Mouse (Mus musculus): ENCODE measurements around the gene Slc24a2. TPM values are rescaled to one million over a fixed set of nuclear protein-coding genes. Genes with fewer than 3 reads are reported as not detected.

Slc24a2 gene
- polyA plus RNA-seq, 1 experiment from 2014 or later: not detected

DNA sequence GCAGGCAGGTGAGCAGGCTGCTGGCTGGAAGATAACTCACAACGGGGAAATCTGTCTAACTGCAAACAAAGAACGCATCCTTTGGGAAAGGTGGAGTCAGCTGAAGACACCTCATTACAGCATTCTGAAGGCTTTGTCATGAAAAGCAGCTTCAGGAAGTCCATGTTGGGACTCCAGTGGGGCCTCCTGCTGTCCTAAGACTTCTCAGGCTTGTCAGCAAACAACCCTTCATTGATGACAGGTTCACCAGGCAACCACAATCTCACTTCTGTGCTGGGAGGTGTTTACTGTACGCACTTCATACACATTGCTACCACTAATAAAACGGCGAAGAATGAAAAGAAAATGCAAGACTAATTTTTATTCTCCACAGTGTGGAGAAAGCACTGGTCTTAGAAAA is 165.1 kb downstream of the Slc24a2 start:
- no peak overlapping the region for H3K4me2 ChIP-seq (ENCODE audit: low read depth, low read length)
- H3K4me3 ChIP-seq (ENCODE audit: low read depth, low read length): no peak overlapping the region
- ATAC-seq (ENCODE audit: low read depth): no peak
- 66% methylated on average over 5 of the region's 5 CpGs for WGBS (ENCODE audit: insufficient replicate concordance)
- no peaks in the 10 kb centered on the region for H3K9me3 ChIP-seq (replicated peaks; ENCODE audit: control insufficient read depth, low read length)
- H3K36me3 ChIP-seq (ENCODE audit: control insufficient read depth, insufficient read depth): no peaks in the 10 kb centered on the region
- no peak overlapping the region for H3K9ac ChIP-seq (ENCODE audit: low read depth, low read length)
- H3K27ac ChIP-seq (ENCODE audit: low read length): no peak overlapping the region
- no peaks in the 10 kb centered on the region for H3K4me1 ChIP-seq (ENCODE audit: control insufficient read depth, low read depth, low read length)
- H3K27me3 ChIP-seq (ENCODE audit: control insufficient read depth, insufficient read depth, low read depth, low read length): no peaks in the 10 kb centered on the region

DNA sequence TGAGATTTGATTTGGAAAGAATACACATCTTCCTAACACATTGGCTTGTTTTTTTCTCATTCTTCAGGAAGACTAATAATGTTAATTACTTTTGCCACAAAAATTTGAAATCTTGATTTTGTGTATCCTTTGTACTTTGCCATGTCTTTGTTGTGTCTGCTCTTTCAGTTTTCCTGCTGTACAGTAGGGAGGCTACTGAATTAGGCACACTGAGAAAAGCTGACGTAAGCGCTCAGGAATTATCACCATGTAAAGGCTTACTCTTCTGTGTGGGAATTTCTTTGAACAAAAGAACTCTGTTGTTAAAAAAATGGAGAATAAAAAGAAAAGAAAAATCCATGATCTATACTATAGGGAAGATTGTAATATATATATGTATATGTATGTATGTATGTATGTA is 165.7 kb downstream of the Slc24a2 start:
- no peak overlapping the region for H3K9ac ChIP-seq (ENCODE audit: low read depth, low read length)
- no peaks in the 10 kb centered on the region for H3K36me3 ChIP-seq (ENCODE audit: control insufficient read depth, insufficient read depth)
- H3K4me3 ChIP-seq (ENCODE audit: low read depth, low read length): no peak overlapping the region
- H3K4me1 ChIP-seq (ENCODE audit: control insufficient read depth, low read depth, low read length): no peaks in the 10 kb centered on the region
- H3K4me2 ChIP-seq (ENCODE audit: low read depth, low read length): no peak overlapping the region
- no peak overlapping the region for H3K27ac ChIP-seq (ENCODE audit: low read length)
- no peaks in the 10 kb centered on the region for H3K27me3 ChIP-seq (ENCODE audit: control insufficient read depth, insufficient read depth, low read depth, low read length)
- no peak for ATAC-seq (ENCODE audit: low read depth)
- 82% methylated on average over 2 of the region's 2 CpGs for WGBS (ENCODE audit: insufficient replicate concordance)
- no peaks in the 10 kb centered on the region for H3K9me3 ChIP-seq (replicated peaks; ENCODE audit: control insufficient read depth, low read length)

DNA sequence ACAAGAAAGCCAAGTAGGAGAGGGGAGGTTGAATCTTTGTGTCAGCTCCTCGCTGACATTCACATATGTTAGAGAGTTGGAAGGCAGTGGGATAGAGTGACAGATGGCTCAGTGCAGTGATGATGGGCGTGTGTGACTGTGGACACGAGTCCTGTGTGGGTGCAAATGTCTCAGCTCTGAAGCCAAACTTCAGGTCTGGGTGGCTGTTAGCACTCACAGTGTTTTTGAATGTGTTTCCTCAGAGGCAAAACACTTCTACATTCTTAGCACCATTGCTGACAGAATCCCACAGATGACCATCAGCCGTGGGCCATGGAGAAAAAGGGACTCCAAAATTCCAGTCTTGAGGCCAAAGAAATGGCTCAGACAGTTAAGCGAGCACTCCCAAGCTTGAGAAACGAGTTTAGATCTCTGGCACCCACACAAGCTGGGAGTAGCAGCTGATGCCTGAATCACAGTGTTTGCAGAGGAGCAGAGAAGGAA is 167.5 kb downstream of the Slc24a2 start:
- WGBS (ENCODE audit: insufficient replicate concordance): 44% methylated on average over 6 of the region's 6 CpGs

DNA sequence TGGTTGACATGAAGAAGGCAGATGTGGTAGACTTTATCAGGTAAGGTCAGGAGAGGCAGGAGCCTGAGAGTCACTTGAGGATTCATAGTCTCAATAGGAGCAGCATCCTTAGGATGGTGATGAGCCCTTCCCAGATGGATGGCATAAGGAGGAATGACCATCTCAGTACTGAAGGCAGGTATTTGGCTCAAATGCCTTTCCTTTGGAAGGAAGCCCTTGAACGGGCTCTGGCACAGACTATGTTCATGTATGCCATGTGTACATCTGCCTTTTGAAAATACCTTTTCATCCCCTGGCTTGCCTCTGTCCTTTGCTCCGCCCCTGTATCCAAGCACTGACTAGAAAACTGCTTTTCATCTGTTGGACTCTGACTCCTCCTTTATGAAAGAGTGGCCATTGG is 168.6 kb downstream of the Slc24a2 start:
- no peak overlapping the region for H3K4me3 ChIP-seq (ENCODE audit: low read depth, low read length)
- no peaks in the 10 kb centered on the region for H3K36me3 ChIP-seq (ENCODE audit: control insufficient read depth, insufficient read depth)
- 53% methylated on average over 2 of the region's 2 CpGs for WGBS (ENCODE audit: insufficient replicate concordance)
- no peak for ATAC-seq (ENCODE audit: low read depth)
- H3K9me3 ChIP-seq (replicated peaks; ENCODE audit: control insufficient read depth, low read length): no peaks in the 10 kb centered on the region
- no peaks in the 10 kb centered on the region for H3K4me1 ChIP-seq (ENCODE audit: control insufficient read depth, low read depth, low read length)
- H3K27ac ChIP-seq (ENCODE audit: low read length): no peak overlapping the region
- H3K9ac ChIP-seq (ENCODE audit: low read depth, low read length): no peak overlapping the region
- H3K4me2 ChIP-seq (ENCODE audit: low read depth, low read length): no peak overlapping the region
- no peaks in the 10 kb centered on the region for H3K27me3 ChIP-seq (ENCODE audit: control insufficient read depth, insufficient read depth, low read depth, low read length)

More for the DNA sequence above, 167.5 kb downstream of the Slc24a2 start:
- no peaks in the 10 kb centered on the region for H3K36me3 ChIP-seq (ENCODE audit: control insufficient read depth, insufficient read depth)
- ATAC-seq (ENCODE audit: low read depth): no peak
- no peak overlapping the region for H3K9ac ChIP-seq (ENCODE audit: low read depth, low read length)
- no peaks in the 10 kb centered on the region for H3K27me3 ChIP-seq (ENCODE audit: control insufficient read depth, insufficient read depth, low read depth, low read length)
- no peak overlapping the region for H3K27ac ChIP-seq (ENCODE audit: low read length)
- H3K4me1 ChIP-seq (ENCODE audit: control insufficient read depth, low read depth, low read length): no peaks in the 10 kb centered on the region
- no peak overlapping the region for H3K4me3 ChIP-seq (ENCODE audit: low read depth, low read length)
- H3K4me2 ChIP-seq (ENCODE audit: low read depth, low read length): no peak overlapping the region
- H3K9me3 ChIP-seq (replicated peaks; ENCODE audit: control insufficient read depth, low read length): no peaks in the 10 kb centered on the region

DNA sequence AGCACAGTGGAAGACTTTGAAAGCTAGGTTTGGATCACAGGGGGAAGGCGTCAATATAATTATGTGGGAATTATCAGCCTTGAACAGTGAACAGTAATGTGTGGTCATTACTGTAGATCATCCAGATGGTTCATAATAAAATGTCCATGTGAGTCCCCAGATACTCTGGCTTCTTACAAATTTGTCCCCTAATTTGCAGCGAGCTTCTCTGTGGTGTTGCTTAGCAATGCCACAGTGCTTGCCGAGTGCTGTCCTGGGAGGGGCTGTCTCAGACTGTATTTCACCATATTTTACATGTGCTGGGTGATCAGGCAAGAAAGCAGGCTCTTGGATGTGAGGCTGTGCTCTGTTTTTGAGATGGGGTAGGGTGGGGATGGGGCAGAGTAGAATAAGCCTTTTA is 172.7 kb downstream of the Slc24a2 start:
- Histone ChIP-seq H3K4me2 (ENCODE audit: low read depth, low read length) (no peak overlapping the region), H3K9ac (ENCODE audit: low read depth, low read length) (no peak overlapping the region), H3K4me1 (ENCODE audit: control insufficient read depth, low read depth, low read length) (no peaks in the 10 kb centered on the region), H3K27me3 (ENCODE audit: control insufficient read depth, insufficient read depth, low read depth, low read length) (no peaks in the 10 kb centered on the region), H3K9me3 (replicated peaks; ENCODE audit: control insufficient read depth, low read length) (no peaks in the 10 kb centered on the region), H3K36me3 (ENCODE audit: control insufficient read depth, insufficient read depth) (no peaks in the 10 kb centered on the region), H3K27ac (ENCODE audit: low read length) (no peak overlapping the region), H3K4me3 (ENCODE audit: low read depth, low read length) (no peak overlapping the region)
- 54% methylated on average over 3 of the region's 3 CpGs for WGBS (ENCODE audit: insufficient replicate concordance)
- ATAC-seq (ENCODE audit: low read depth): no peak

DNA sequence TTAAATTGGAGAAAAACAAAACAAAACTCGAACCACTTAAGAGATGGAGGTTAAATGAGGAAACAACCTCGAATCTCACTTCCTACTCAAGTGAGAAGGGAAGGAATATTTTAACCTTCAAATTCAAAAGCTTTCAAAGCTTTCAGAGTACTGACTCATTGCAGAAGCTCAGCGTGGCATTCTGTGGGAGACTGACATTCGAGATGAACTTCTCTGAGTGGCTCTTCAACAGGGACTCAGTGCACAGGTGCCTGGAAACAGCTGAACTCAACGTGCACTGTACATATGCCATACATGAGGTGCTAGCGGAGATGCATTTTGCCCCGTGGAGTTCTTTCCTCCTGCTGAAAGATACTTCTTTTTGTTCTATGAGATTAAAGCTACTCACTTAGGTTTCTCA is 174.5 kb downstream of the Slc24a2 start:
- H3K4me1 ChIP-seq (ENCODE audit: control insufficient read depth, low read depth, low read length): no peaks in the 10 kb centered on the region
- H3K9ac ChIP-seq (ENCODE audit: low read depth, low read length): no peak overlapping the region
- H3K27me3 ChIP-seq (ENCODE audit: control insufficient read depth, insufficient read depth, low read depth, low read length): no peaks in the 10 kb centered on the region
- 43% methylated on average over 7 of the region's 7 CpGs for WGBS (ENCODE audit: insufficient replicate concordance)
- H3K36me3 ChIP-seq (ENCODE audit: control insufficient read depth, insufficient read depth): no peaks in the 10 kb centered on the region
- H3K4me2 ChIP-seq (ENCODE audit: low read depth, low read length): no peak overlapping the region
- no peak overlapping the region for H3K4me3 ChIP-seq (ENCODE audit: low read depth, low read length)
- ATAC-seq (ENCODE audit: low read depth): no peak
- no peaks in the 10 kb centered on the region for H3K9me3 ChIP-seq (replicated peaks; ENCODE audit: control insufficient read depth, low read length)
- no peak overlapping the region for H3K27ac ChIP-seq (ENCODE audit: low read length)

DNA sequence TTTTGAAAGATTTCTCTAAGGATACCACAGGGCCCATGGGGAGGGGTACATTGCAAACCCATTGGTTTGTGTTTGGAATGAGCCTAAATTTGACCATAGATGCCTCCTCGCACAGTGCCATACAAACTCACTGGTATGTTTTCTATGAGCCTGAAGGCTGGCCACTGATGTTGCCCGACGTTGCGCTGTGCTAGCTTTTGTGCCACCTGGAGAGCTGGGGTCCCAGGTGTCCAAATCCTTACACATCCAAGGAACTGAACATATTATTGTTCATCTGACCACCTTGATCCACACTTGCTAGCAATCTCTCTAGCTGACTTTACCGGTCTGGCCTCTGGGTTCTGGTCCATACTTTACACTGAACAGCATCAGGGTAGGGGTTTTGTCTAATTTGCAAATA is 177.4 kb downstream of the Slc24a2 start:
- H3K27ac ChIP-seq (ENCODE audit: low read length): no peak overlapping the region
- no peak for ATAC-seq (ENCODE audit: low read depth)
- no peaks in the 10 kb centered on the region for H3K27me3 ChIP-seq (ENCODE audit: control insufficient read depth, insufficient read depth, low read depth, low read length)
- no peaks in the 10 kb centered on the region for H3K9me3 ChIP-seq (replicated peaks; ENCODE audit: control insufficient read depth, low read length)
- 80% methylated on average over 5 of the region's 5 CpGs for WGBS (ENCODE audit: insufficient replicate concordance)
- H3K9ac ChIP-seq (ENCODE audit: low read depth, low read length): no peak overlapping the region
- H3K4me3 ChIP-seq (ENCODE audit: low read depth, low read length): no peak overlapping the region
- H3K4me1 ChIP-seq (ENCODE audit: control insufficient read depth, low read depth, low read length): no peaks in the 10 kb centered on the region
- no peak overlapping the region for H3K4me2 ChIP-seq (ENCODE audit: low read depth, low read length)
- no peaks in the 10 kb centered on the region for H3K36me3 ChIP-seq (ENCODE audit: control insufficient read depth, insufficient read depth)

DNA sequence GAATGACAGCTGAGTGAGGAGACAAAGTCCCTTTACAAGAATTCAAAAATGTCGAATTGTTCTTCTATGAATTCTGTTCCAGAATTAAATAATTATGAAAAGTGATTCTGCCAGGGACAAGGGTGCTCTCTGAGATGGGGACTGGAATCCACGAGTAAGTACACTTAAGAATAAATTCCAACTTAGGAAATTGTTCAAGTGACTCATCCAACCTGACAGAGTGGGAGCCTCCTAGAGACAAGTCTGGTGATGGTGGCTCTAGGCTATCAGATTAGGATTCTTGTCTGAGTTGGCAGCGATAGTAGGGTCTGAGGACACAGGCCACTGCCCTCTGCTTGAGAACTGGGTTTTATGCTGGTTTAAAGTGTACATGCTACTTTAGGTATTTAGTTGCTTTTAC is 181.2 kb downstream of the Slc24a2 start:
- H3K4me1 ChIP-seq (ENCODE audit: control insufficient read depth, low read depth, low read length): no peaks in the 10 kb centered on the region
- H3K36me3 ChIP-seq (ENCODE audit: control insufficient read depth, insufficient read depth): no peaks in the 10 kb centered on the region
- no peaks in the 10 kb centered on the region for H3K9me3 ChIP-seq (replicated peaks; ENCODE audit: control insufficient read depth, low read length)
- no peak overlapping the region for H3K27ac ChIP-seq (ENCODE audit: low read length)
- ATAC-seq (ENCODE audit: low read depth): no peak
- WGBS (ENCODE audit: insufficient replicate concordance): 43% methylated on average over 3 of the region's 3 CpGs
- H3K27me3 ChIP-seq (ENCODE audit: control insufficient read depth, insufficient read depth, low read depth, low read length): no peaks in the 10 kb centered on the region
- H3K9ac ChIP-seq (ENCODE audit: low read depth, low read length): no peak overlapping the region
- no peak overlapping the region for H3K4me3 ChIP-seq (ENCODE audit: low read depth, low read length)
- no peak overlapping the region for H3K4me2 ChIP-seq (ENCODE audit: low read depth, low read length)

DNA sequence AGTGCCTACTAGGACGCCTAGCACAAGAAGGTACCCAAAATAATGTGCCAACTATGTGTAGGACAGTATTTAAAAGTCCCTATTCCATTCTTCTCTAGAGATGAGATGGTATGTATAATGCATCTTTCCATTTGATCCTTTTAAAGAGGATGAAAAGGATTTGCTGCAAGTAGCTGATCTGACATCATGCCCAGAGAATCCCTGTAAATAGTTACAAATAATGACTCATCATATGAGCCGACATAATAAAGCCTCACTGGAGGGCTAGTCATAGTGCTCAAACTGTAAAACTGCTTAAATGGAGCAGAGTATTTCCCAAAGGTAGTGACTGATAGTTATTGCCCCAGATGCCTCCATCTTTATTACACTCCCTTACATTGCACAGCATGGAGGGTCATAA is 183.1 kb downstream of the Slc24a2 start:
- no peak overlapping the region for H3K4me3 ChIP-seq (ENCODE audit: low read depth, low read length)
- no peak overlapping the region for H3K9ac ChIP-seq (ENCODE audit: low read depth, low read length)
- no peaks in the 10 kb centered on the region for H3K9me3 ChIP-seq (replicated peaks; ENCODE audit: control insufficient read depth, low read length)
- WGBS (ENCODE audit: insufficient replicate concordance): 48% methylated on average over 2 of the region's 2 CpGs
- ATAC-seq (ENCODE audit: low read depth): no peak
- no peaks in the 10 kb centered on the region for H3K4me1 ChIP-seq (ENCODE audit: control insufficient read depth, low read depth, low read length)
- no peak overlapping the region for H3K4me2 ChIP-seq (ENCODE audit: low read depth, low read length)
- no peak overlapping the region for H3K27ac ChIP-seq (ENCODE audit: low read length)
- H3K36me3 ChIP-seq (ENCODE audit: control insufficient read depth, insufficient read depth): no peaks in the 10 kb centered on the region
- no peaks in the 10 kb centered on the region for H3K27me3 ChIP-seq (ENCODE audit: control insufficient read depth, insufficient read depth, low read depth, low read length)

DNA sequence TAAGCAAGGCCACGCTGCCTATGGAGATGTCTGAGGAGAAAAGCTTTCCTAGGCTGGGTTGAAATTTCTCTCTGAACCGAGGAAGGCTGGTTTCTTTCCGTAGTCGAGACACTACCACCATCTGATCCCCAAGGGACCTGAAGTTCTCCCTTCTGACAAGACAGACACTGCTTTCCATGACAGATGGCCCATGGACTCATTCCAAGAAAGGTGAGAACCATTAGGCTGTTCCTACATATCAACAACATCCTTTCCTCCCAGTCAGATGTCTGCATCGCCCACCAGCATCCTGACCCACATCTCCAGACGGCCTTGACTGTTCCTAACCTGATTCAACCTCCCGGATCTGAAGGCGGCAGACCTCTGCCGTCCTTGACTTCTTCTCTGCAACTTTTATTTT is 187.0 kb downstream of the Slc24a2 start:
- Histone ChIP-seq H3K4me1 (ENCODE audit: control insufficient read depth, low read depth, low read length) (no peaks in the 10 kb centered on the region), H3K9ac (ENCODE audit: low read depth, low read length) (no peak overlapping the region), H3K27me3 (ENCODE audit: control insufficient read depth, insufficient read depth, low read depth, low read length) (no peaks in the 10 kb centered on the region), H3K4me2 (ENCODE audit: low read depth, low read length) (no peak overlapping the region), H3K9me3 (replicated peaks; ENCODE audit: control insufficient read depth, low read length) (no peaks in the 10 kb centered on the region), H3K27ac (ENCODE audit: low read length) (no peak overlapping the region), H3K4me3 (ENCODE audit: low read depth, low read length) (no peak overlapping the region), H3K36me3 (ENCODE audit: control insufficient read depth, insufficient read depth) (no peaks in the 10 kb centered on the region)
- 72% methylated on average over 9 of the region's 9 CpGs for WGBS (ENCODE audit: insufficient replicate concordance)
- ATAC-seq (ENCODE audit: low read depth): no peak
